Mouse (Mus musculus): ENCODE measurements around the gene Tmem156.
A peak's percentile ranks its signal among the peaks of the same experiment; 100 is the strongest.

Gene Tmem156

DNA sequence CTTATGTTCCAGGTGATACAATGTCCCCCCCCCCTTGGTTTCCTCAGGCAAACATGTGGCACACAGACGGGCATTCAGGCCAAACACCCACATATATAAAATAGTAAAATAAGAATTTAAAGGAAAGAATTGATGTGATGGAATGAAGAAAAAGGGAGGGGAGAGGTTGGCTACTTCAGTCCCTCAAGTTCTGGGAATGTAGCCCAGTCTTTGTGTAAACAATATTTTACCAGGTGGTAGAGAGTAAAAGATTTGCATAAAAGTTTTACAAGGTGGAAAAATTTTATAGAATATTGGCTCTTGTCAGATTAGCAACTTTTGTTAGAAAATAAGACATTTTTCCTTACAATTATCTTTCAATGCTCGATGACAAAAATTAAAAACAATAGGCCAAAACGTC, 4.9 kb upstream of the Tmem156 start:
- DNase-seq (ENCODE audit: low spot score in 2 of 2), result no peak

DNA sequence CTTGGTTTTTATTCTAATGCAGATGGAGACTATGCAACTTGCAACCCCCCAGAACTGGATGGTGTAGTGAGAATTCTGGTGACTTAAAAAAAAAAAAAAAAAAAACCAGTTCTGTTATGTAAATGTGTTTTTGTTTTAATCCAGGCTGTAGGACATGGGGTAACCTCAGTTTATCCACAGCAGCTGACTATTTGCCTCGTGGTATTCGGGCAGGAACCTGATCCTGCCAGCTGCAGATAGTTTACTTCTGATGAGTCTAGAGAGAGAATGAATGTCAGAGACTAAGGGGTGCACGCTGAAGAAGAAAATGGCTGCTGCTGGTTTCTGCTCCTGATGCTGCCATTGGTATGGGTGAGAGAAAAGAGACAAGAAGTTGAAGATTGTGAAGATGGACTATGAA, 4.2 kb upstream of the Tmem156 start:
- DNase-seq (ENCODE audit: low spot score in 2 of 2), result no peak

GRCm38 (mm10) chr5:65094902-65095545, 3.1 kb upstream of the Tmem156 start:
- DNase-seq (ENCODE audit: low spot score in 2 of 2), result no peak

DNA sequence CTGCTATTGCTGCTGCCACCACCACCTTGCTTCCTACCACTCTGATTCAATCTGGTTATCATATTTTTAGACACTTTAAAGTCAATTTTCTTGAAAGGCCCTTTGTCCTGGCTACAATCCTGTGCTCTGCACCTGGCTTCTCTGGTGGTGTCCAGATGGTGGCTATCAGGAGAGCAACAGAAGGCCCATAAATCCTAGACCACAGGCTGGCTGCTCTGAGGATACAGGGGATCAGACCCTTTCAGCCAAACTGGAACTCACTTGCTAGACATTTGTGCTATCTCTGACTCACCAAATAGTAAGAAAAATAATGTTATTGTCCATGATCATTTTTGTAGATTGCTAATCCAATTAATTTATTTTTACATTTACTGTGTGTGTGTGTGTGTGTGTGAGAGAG, 1.8 kb upstream of the Tmem156 start:
- DNase-seq (ENCODE audit: low spot score in 2 of 2), result no peak

DNA sequence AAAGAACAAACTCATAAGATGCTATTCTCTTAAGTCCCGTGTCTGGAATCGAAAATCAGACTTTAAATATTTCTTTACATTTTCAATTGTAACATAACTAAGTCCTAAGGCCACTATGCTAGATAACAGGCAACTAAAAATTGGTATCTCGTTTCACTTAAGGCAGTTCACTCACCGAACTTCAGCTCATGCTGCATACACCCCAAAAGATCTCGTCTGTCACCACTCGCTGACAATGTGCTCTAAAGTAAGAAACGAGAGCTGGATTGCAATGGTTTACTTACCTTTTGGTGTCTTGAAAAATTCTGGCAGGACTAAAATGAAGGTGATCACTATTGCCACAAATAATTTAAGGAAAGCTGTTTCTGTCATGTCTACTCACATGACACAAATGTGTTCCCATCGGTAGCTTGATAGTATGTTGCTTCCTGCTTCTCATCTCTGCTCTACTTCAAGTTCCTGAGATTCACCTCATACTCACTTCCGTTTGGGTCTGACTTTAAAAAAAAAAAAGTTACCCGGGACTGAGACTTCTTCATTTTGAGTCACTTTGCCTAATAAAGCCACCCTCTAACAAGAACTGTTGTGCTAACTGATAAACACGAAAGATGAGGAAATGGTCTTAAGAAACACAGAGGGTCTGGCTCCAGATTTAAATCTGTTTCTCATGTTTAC, 611 bp downstream of the Tmem156 start:
- DNase-seq (ENCODE audit: low spot score in 2 of 2), result no peak

GRCm38 (mm10) chr5:65089707-65090106, 2.2 kb downstream of the Tmem156 start:
- DNase-seq (ENCODE audit: low spot score in 2 of 2), result no peak

- no peak for DNase-seq (ENCODE audit: low spot score in 2 of 2)
Measured at GRCm38 (mm10) chr5:65086522-65086921, 5.4 kb downstream of the Tmem156 start.

- no peak for DNase-seq (ENCODE audit: low spot score in 2 of 2)
Measured at GRCm38 (mm10) chr5:65081836-65082235, 10.1 kb downstream of the Tmem156 start.

DNA sequence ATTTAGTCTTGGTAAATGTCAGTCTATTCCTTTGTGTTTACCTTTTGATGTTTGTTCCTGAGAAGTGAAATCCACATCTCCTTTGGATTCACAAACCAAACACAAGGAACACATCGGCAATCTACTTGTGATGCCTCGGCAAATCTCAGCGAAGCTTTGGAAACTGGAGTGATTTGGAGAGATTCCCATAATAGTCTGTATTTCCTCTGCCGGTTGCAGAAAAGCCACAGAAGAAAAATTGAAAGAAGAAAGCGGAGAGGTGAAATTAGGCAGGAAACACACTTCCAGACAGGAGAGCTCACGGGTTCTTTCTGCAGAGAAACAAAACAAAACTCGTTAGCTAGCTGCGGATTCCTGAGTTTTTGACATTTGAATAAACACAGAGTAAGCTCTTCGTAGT, 12.1 kb downstream of the Tmem156 start:
- DNase-seq (ENCODE audit: low spot score in 2 of 2), result peak; percentile 7 to 31

- DNase-seq (ENCODE audit: low spot score in 2 of 2), result no peak
Measured at GRCm38 (mm10) chr5:65078081-65078480, 13.9 kb downstream of the Tmem156 start.

DNA sequence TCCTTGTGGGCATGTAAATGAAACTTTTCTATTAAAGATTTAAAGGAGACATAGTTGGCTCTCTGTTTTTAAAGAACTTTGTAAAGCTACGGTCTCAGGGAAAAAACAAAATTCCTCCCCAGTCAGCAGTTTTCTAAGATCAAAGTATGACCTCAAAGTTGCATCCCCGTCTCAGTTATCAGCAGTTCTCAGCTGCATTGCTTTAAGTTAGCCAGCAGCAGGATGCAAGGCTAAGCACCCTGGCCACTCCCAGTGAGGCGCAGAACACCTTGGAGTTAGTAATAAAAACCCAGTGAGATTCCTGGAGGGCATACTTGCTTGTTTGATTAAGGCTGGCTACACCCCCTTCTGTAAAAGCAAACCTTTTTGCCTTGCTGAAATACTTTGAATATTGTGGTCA, 15.2 kb downstream of the Tmem156 start:
- DNase-seq (ENCODE audit: low spot score in 2 of 2), result no peak

DNA sequence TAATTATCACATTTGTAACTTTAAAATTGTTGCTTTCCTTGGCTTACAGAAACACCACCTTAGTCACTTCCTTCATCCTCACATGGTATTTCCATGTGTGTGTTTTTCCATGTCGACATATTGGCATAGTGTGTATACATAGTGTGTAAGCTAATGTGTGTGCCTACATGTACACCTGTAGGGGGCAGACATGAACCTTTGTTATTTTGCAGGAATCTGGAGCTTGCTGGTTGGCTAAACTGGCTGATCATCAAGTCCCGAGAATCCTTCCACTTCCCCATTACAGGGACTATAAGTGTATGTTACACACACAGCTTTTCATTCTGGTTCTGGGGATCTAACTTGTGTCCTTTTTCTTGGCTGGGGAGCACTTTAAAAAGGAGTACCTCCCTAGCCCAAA, 15.8 kb downstream of the Tmem156 start:
- DNase-seq (ENCODE audit: low spot score in 2 of 2), result no peak

DNA sequence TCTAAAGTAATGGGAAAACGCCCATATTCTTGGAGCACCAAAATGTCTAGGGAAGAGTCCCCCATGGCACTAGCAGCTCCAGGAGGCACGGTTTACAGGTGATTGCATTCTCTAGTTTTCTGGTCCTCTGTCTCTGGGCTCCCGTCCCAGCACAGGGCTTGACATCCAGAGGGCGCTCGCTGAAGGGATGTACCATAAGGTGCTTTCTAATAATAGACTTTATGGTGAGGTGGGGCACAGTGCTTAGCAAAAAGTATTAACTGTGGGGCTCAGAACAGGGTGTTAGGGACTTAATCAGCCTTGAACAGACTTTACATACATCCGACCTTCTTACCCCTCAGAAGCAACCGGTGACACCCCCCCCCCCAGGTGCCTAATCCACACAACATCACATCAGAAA, 17.2 kb downstream of the Tmem156 start:
- no peak for DNase-seq (ENCODE audit: low spot score in 2 of 2)

DNA sequence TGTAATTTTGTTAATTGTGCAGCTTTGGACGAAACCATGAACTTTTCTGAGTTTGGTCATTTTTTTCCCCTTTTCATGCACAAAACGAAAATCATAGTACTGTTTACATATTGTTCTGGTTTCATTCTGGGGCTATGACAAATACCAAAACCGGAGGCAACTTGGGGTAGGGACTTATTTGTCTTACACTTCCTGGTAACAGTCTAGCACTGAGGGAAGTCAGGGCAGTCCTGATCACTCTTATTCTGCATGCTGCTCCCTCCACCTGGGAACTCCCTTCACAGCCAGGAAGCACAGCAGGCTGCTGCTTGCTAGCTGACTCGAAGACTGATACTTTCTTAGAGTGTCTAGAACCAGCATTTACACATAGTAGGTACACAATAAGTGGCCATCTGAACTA, 18.7 kb downstream of the Tmem156 start:
- DNase-seq (ENCODE audit: low spot score in 2 of 2), result no peak

DNA sequence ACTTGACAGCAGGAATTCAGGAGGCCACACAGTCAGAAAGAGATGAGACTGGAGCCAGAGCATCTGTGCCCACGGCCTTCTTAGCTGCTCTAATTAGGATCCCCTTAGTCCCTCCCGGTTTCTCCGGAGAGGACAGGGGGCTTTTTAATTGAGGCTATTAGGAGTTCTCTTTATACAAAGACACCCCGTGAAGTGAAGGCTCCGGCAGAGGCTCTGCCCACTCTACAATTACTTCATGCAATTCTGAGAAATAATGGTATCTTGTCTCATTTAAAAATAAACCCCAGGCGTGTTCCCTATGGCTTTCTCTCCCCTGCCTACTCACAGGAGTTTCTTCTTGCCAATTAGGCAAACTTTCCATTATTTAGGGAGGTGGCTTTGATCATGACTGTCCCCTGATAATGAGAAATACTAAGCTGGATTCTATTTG, 20.2 kb downstream of the Tmem156 start:
- DNase-seq (ENCODE audit: low spot score in 2 of 2), result no peak

- DNase-seq (ENCODE audit: low spot score in 2 of 2), result no peak
Measured at GRCm38 (mm10) chr5:65069872-65070271, 22.1 kb downstream of the Tmem156 start.

GRCm38 (mm10) chr5:65068166-65068565, 23.8 kb downstream of the Tmem156 start:
- DNase-seq (ENCODE audit: low spot score in 2 of 2), result no peak

DNA sequence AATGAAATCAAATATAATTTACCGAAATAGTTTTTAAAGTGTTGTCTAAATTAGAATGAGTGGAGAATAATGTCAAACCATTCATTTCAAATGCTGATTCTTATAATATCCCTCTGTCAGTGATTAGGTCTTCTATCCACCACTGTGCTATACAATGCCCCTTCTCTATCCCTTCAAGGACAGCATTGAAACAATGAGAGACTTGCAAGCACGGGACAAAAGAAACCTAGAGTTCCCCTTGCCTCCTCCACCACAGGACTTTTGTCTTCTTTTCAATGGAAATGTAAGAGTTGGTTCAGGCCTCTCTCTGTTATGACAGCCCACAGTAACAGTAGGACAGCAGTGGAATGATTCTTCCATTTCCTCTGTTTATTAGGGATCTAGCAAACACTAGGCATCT, 28.7 kb downstream of the Tmem156 start:
- DNase-seq (ENCODE audit: low spot score in 2 of 2), result no peak

- DNase-seq (ENCODE audit: low spot score in 2 of 2), result no peak
Measured at GRCm38 (mm10) chr5:65062236-65062635, 29.7 kb downstream of the Tmem156 start.

GRCm38 (mm10) chr5:65059806-65060205, 32.1 kb downstream of the Tmem156 start:
- DNase-seq (ENCODE audit: low spot score in 2 of 2), result no peak

DNA sequence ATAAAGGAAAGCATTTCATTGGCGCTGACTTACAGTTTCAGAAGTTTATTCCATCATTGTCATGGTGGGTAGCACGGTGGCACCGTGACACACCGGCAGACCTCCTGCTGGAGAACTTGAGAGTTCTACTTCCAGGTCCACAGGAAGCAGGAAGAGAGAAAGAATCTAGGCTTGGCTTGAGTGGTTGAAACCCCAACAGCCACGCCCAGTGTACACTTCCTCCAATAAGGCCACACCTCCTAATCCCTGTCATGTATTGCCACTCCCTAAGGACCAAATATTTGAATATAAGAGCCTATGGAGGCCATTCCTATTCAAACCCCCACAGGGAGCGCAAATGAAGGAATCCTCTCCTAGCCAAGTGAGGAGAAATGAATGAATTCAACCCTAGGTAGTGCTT, 34.3 kb downstream of the Tmem156 start:
- DNase-seq (ENCODE audit: low spot score in 2 of 2), result no peak

- DNase-seq (ENCODE audit: low spot score in 2 of 2), result no peak
Measured at GRCm38 (mm10) chr5:65051513-65051912, 40.4 kb downstream of the Tmem156 start.

DNA sequence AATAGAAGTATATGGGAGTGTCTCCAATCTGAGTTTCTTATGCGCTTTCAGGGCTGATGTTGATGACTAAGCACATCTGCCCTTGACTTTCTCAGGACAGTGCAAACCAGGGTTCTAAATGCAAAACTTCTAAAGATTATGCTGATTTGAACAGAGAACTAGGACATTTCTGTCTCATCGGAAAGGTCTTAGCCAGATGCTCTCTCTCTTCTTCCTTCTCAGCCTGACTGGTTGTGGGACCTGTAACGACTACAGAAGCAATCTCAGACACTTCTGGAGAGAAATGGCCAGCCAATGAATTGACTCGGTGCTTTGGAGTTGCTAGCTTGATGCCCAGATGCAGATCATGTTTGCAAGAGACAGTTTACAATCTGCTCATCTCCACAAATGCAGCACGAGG, 42.1 kb downstream of the Tmem156 start:
- no peak for DNase-seq (ENCODE audit: low spot score in 2 of 2)
